Comparison of ENCODE assay signal across 8 mouse cellular contexts in genomic region chr16:8671551-8672349, GRCm38 (mm10). TPM values are rescaled to one million over a fixed set of nuclear protein-coding genes. Genes with fewer than 3 reads are reported as not detected.
DNase-seq lines count a peak whose midpoint lies in the region; ATAC-seq lines count a peak whose summit lies in the region.

Carhsp1 (minus strand) TSS chr16:8672155.

- peak; percentile 67 for ATAC-seq in frontal cortex, adult (ENCODE audit: low TSS enrichment)

- WGBS in hindbrain, embryonic 10.5 days = under 1% methylated on average over 67 of the region's 67 CpGs

- peaks cover 55% of the 10 kb centered on the region for H3K4me1 ChIP-seq in hindbrain, embryonic 10.5 days (replicated peaks)

- H3K4me3 ChIP-seq in hindbrain, embryonic 10.5 days = peak within 1 kb of the TSS; percentile 78

- DNase-seq in MEL-GATA-1-ER (ENCODE audit: extremely low read depth, low read depth) = peak; percentile 75
- peak; percentile 45 for DNase-seq in cerebellum, adult 8-10 months
- DNase-seq in hindbrain, embryonic 10.5 days (ENCODE audit: low spot score) = peak; percentile 96
- peak; percentile 83 to 88 for DNase-seq in layer of hippocampus, postnatal 10 days (ENCODE audit: low spot score in 2 of 2)
- peak; percentile 96 for DNase-seq in lung, postnatal 10 days
- DNase-seq in ovary, postnatal 36 days (ENCODE audit: low spot score) = peak; percentile 97
- DNase-seq in thymus, postnatal 25 days = peak; percentile 97

- peaks cover 17% of the 10 kb centered on the region for H3K27me3 ChIP-seq in hindbrain, embryonic 10.5 days (ENCODE audit: insufficient read depth, poor library complexity, severe bottlenecking)

- peak within 1 kb of the TSS; percentile 93 for H3K27ac ChIP-seq in hindbrain, embryonic 10.5 days

- no peaks in the 10 kb centered on the region for H3K9me3 ChIP-seq in hindbrain, embryonic 10.5 days

- peaks cover 26% of the 10 kb centered on the region for H3K36me3 ChIP-seq in hindbrain, embryonic 10.5 days

RNA-seq across cellular contexts. Expression of gene Carhsp1, which starts in this region (rescaled TPM):
- 187 and 235 TPM in 2 replicates for polyA plus RNA-seq in hindbrain, embryonic 10.5 days (2016; fragmentation: Nextera tagmentation; extraction: Ambion mirVana)
- 10 to 100 TPM; 21.8 to 22.1 TPM for total RNA-seq in layer of hippocampus, postnatal 10 days (2021)

Comparison
In these comparisons a context has a peak if more than half of its experiments do, and no peak if none do; other contexts are left out.
1. Peak in every context shown above with its lines: DNase-seq, ATAC-seq, H3K4me3 ChIP-seq and H3K27ac ChIP-seq.
2. DNase-seq: peak in every context shown above with its lines; median percentile 97 in ovary, postnatal 36 days; 97 in thymus, postnatal 25 days; 96 in hindbrain, embryonic 10.5 days; 96 in lung, postnatal 10 days; 86 in layer of hippocampus, postnatal 10 days; 75 in MEL-GATA-1-ER; 45 in cerebellum, adult 8-10 months.